Mouse (Mus musculus): ENCODE results near the gene Scube1.

DNA sequence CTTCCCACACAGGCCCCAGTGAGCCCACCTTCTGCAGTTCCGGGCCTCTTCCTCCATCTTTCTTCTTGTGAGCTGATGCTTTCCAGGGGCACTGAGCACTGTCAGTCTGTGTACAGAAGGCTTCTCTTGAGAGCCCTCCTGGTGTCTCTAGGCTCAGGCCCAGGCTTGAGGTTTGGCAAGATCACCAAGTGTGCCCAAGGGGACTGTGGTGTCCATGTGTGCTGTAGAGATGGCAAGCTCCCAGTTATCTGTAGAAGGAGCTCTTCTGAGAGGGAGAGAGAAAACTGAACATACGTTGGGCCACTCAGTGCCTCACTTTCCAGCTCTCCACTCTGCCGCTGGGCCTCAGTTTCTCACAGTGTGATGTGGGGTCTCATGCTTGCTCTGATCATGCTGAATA is 157.1 kb downstream of the Scube1 start:
- TF ChIP-seq CTCF (IDR thresholded peaks at IDR 0.05; ENCODE audit: borderline replicate concordance, insufficient read depth, low read length) (no peak), POLR2A (IDR thresholded peaks at IDR 0.05; ENCODE audit: low read depth, low read length) (no peak)

Data from embryonic fibroblast, embryonic 13.5 days (primary cell).